Mouse (Mus musculus) c-Kit-positive CD71-positive TER-119-negative erythroid progenitor cells, embryonic 14.5 days (primary cell): ENCODE data around the gene Rap1b.

Source experiments
- DNase-seq: peaks from one replicate; pipeline ENCODE4 v3.0.0-alpha.2; 2013; ENCODE audit warnings: low read depth

The Rap1b gene

GRCm38 (mm10) chr10:117783786-117784420 lies 61.9 kb downstream of the Rap1b start:
- no peak for DNase-seq

GRCm38 (mm10) chr10:117782491-117783260 lies 63.2 kb downstream of the Rap1b start:
- DNase-seq, result no peak

GRCm38 (mm10) chr10:117782056-117782455 lies 63.8 kb downstream of the Rap1b start:
- DNase-seq, result no peak

- DNase-seq, result no peak
Measured at GRCm38 (mm10) chr10:117781021-117781725, 64.7 kb downstream of the Rap1b start.

DNA sequence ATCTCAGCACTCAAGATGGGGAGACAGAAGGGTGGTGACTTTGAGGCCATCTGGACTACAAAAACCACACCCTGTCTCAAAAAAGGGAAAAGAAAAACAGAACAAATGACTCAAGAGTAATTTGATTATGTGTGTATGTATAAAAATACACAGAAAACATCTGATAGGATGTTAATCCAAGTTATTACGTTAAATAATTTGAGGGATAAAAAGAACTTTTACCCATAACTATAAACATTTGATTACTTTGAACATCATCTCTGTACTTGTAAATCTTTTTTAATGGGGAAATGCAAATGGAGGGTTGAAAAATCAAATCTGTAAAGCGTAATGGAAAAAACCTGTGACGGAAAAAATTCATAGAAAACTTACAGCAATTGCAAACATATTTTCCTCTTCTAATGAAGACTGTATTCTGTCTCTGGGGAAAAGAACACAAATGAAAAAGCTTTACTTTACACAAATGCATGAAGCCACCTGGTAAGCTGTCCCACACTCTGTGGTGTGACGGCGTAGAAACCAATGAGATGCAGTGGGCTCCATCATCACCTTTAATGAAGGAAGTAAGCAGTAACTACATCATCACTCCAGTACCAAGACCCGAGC lies 65.4 kb downstream of the Rap1b start:
- no peak for DNase-seq

GRCm38 (mm10) chr10:117779581-117780305 lies 66.1 kb downstream of the Rap1b start:
- DNase-seq, result no peak

DNA sequence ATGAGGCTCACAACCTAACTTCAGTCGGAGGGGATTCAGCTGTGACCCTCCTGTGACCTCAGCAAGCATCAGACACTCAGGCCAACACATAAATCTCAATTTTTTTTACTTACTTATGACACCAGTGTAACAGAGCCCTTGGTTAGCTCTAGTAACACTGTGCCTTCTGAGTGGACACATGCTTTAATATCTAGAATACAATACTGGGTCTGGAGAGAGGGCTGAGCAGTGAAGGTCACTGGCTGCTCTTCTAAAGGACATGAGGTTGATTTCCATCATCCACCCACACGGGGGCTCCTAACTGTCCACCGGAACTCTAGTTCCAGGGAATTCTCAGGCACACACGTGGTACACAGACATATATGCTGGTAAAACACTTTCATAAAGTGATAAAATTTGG lies 66.9 kb downstream of the Rap1b start:
- DNase-seq, result no peak

DNA sequence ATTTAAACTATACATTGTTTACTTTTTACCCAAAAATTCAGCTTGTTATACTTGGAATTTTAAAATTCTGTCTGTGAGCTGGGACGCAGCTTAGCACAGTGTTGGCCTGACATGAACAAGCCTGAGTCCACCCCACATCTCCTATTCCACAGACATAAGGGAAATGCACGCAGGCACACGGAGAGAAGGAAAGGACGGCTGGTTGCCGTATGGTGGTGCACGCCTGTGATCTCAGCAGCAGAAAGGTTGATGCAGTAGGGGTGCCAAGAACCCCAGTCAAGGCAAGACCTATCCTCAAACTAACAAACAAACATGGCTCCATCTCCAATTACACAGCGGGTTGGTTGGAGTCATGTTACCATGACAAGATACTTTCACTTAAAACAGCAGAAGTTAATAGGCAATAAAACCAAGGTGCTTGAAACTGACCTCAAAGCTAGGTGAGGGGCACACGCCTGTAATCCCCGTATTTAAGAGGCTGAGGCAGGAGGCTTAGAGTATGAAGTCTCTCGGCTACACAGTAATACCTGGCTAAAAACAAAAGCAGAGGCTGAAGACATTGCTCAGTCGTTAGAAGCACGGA lies 67.4 kb downstream of the Rap1b start:
- DNase-seq, result no peak

DNA sequence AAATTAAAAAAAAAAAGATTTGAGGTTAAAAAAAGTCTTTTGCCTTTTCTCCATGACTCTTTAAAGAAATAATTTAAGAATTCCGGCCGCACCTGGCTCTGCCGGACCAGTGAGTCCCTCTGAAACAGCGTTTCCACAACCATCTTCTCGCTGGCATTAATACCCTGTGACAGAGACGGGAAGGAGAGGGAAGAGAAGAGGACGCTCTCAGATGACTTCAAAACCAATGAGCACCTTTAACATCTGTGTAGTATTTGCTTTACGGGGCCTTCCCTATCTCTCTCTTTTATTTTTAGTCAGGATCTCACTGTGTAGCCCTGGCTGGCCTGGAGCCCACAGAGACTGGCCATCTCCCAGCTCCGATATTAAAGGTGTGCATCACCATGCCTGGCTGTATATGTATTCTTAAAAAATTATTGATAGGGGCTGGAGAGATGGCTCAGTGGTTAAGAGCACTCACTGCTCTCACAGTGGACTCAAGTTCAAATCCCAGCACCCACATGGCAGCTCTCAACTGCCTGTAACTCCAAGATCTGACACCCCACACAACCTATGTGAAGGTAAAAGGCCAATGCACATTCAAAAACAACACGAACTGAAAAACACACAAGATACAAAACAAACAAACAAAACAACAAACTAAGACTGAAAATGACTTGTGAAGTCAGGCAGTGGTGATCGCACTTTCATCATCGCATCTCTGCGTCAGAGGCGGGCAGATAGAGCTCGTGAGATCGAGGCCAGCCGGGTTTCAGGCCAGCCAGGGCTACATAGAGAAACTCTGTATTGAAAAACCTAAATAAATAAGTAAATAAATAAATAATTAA lies 68.1 kb downstream of the Rap1b start:
- no peak for DNase-seq

DNA sequence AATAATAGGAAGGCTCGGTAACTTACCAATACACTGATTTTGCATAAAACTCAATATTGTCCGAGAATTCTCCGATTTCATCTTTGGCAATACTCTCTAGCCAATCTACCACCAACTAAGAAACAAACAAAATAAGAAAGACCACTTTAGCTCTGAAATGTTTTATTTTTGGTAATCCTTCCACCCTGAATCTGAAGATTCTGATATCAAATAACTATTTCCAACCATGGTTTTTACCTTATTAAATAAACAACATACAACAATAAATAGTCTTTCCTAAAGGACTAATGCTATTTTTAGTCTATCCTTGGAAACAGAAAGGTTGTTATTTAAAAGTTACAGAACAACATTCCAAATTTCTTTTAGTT lies 68.7 kb downstream of the Rap1b start:
- DNase-seq, result no peak

DNA sequence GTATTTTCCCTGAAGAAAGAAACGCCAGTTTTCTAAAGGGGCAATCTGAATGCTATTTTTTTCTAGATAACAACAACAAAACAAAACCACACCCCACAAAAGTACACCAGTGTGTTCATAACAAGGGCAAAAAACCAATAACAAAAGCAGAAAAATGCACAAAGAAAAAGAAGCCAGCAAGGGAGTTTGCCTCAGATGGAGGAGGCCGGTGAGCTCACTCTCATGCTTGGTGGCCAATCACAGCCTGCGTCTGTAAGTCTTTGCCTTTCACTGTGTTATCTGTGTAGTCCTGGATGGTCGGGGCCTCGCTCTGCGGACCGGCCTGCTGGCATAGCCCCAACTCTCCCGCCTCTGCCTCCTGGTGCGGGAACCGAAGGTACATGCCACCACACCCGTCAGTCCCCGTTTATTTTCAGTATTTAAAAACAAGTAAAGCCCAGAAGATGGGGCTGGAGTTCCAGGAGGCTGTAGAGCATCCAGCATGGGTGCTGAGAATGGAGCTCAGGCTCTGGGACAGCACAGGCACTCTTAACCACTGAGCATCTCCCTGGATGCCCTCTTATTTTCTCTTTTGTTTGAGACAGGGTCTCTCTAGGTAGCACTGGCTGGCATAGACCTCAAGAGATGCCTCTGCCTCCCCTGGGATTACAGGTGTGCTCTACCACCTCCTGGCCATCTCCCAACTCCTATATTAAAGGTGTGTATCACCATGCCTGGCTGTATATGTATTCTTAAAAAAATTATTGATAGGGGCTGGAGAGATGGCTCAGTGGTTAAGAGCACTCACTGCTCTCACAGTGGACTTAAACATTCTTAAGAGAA lies 69.3 kb downstream of the Rap1b start:
- DNase-seq, result no peak

- no peak for DNase-seq
Measured at GRCm38 (mm10) chr10:117775401-117776144, 70.3 kb downstream of the Rap1b start.

DNA sequence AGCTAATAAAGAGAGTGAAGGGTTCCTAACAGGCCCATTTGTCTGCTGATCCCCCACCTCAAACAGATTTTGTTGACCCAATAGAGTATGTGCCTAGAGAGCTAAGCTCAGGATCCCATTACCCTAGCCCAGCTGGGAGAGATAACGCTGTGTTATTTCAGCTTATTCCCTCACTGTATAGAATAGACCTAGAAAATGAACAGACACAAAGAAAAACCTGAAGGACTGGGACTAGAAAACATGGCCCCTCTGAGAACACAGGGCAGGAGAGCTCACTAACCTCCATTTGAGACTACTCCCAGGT lies 71.1 kb downstream of the Rap1b start:
- no peak for DNase-seq

DNA sequence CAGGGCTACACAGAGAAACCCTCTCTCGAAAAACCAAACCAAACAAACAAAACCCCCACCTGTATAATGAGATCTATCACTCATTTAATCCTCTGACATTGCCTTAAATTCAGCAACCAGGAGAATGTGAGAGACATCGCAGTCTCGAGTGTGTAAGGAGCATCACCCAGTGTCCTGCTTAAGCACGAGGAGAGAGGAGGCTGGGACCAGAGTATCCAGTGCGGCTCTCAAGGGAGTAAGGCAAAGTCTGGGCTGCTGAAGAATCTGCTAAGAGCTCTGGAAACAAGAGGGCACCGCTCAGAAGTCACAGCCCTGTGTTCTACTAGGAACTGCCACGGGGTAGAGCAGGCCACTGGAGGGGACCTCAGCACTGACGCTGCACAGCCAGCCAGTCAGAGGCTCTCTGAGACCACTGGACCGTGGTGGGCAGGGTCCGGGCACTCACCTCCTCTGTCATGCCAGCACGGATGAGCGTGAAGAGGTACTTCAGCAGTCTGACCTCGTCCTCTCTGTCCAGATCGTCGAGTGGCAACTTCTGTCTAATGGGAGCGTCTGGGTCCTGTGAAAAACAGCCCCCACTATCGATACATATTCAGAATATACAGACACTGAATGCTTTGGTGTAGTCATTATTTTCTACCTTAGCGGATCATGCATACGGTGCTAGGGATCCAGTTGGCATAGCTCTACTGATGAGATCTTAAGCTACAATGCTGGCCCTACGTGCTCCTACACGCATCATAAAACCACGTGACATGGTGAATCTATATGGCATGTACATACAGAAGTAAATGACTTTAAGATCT lies 71.6 kb downstream of the Rap1b start:
- no peak for DNase-seq

GRCm38 (mm10) chr10:117773106-117773720 lies 72.6 kb downstream of the Rap1b start:
- DNase-seq, result no peak

GRCm38 (mm10) chr10:117772364-117773105 lies 73.3 kb downstream of the Rap1b start:
- DNase-seq, result no peak

DNA sequence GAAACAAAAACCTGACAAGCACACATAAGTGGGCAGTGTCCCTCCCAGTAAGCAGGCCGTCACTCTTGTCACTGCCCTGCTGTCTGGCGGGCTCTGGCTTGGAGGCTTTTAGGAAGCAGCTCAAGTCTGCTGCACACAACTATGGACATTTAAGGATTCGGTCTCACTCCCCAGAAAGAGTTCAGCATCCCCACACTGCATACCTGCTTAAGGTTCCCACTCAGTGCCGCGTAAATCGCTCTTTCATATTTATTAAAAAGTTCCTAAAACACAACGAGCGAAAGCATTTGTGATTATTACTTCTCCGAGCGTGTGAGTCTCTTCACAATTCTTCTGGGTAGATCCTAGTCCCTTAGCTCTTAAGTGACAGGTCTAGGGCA lies 74.7 kb downstream of the Rap1b start:
- no peak for DNase-seq
